In the genomic region with DNA sequence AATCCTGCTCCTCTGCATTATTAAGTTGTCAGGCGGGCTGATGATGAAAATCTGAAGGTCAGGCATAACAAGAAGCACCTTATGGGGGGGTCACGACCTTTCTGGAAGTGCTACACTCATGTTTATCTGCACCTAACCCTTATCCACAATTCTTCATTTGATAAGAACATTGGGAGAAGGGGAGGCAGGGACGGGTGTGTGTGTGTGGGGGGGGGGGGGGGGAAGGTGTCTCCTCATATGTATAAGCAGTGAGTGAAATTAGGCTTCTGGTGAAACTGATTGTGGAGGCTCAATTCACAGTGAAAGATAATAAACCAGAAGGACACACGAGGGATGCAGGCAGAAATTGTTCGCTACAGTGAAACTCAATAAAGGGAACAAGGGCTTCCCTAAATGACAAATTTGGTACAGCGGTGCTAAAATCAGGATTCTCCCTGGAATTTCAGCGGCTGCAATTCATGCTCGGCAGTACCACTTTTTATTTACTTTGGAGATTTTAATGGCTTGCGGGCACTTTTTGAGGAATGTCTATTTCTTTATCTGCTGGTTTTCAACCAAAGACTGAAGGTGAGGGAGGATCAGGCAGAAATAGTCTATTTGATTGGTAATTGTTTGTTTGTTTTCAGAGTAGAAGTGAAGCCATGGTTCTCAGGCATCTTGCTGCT, we compare ENCODE assay signal across 8 mouse cellular contexts.
A peak's percentile ranks its signal among the peaks of the same experiment; 100 is the strongest.
DNase-seq lines count a peak whose midpoint lies in the region; ATAC-seq and TF ChIP-seq lines count a peak whose summit lies in the region.

No protein-coding gene starts in this region.

- H3K27ac ChIP-seq in cerebellum, adult 2 months (ENCODE audit: insufficient read depth, low read length) = no peak overlapping the region
- H3K27ac ChIP-seq in lung, postnatal 0 days (ENCODE audit: low read length) = no peak overlapping the region
- H3K27ac ChIP-seq in liver, embryonic 12.5 days = no peak overlapping the region
- no peak overlapping the region for H3K27ac ChIP-seq in stomach, embryonic 15.5 days

- no peak for TF ChIP-seq EP300 in lung, postnatal 0 days (IDR thresholded peaks at IDR 0.05)

- no peak for ATAC-seq in lung, postnatal 0 days
- ATAC-seq in liver, embryonic 12.5 days = no peak
- no peak for ATAC-seq in stomach, embryonic 15.5 days (ENCODE audit: insufficient read depth, low FRiP score, low read depth)

- H3K36me3 ChIP-seq in lung, postnatal 0 days (ENCODE audit: insufficient read depth, low read length) = no peaks in the 10 kb centered on the region
- H3K36me3 ChIP-seq in liver, embryonic 12.5 days = no peaks in the 10 kb centered on the region
- H3K36me3 ChIP-seq in stomach, embryonic 15.5 days = no peaks in the 10 kb centered on the region

- H3K4me1 ChIP-seq in cerebellum, adult 2 months (ENCODE audit: control insufficient read depth, insufficient read depth, low read length) = no peaks in the 10 kb centered on the region
- H3K4me1 ChIP-seq in lung, postnatal 0 days (ENCODE audit: insufficient read depth, low read depth, low read length) = peaks cover 5% of the 10 kb centered on the region; the same call in 1 of the 2 replicates
- H3K4me1 ChIP-seq in liver, embryonic 12.5 days = no peaks in the 10 kb centered on the region
- H3K4me1 ChIP-seq in stomach, embryonic 15.5 days = peaks cover 14% of the 10 kb centered on the region

- H3K27me3 ChIP-seq in cerebellum, adult 2 months (ENCODE audit: control insufficient read depth, insufficient read depth, low read length) = no peaks in the 10 kb centered on the region
- no peaks in the 10 kb centered on the region for H3K27me3 ChIP-seq in lung, postnatal 0 days (replicated peaks; ENCODE audit: insufficient read depth, low read length)
- H3K27me3 ChIP-seq in liver, embryonic 12.5 days (replicated peaks) = no peaks in the 10 kb centered on the region; the same call in 1 of the 2 replicates
- no peaks in the 10 kb centered on the region for H3K27me3 ChIP-seq in stomach, embryonic 15.5 days (replicated peaks)

- DNase-seq in cerebellum, adult 2 months = no peak
- DNase-seq in cerebellum, postnatal 10 days = no peak
- no peak for DNase-seq in lung, postnatal 0 days (ENCODE audit: low spot score)
- DNase-seq in lung, postnatal 14 days = no peak
- DNase-seq in urinary bladder, adult 18-20 months (ENCODE audit: low spot score in 2 of 2) = no peak
- no peak for DNase-seq in urinary bladder, postnatal 25 days (ENCODE audit: low spot score)

- H3K9ac ChIP-seq in lung, postnatal 0 days (replicated peaks; ENCODE audit: low read depth) = 0 out of 2 replicates have a peak overlapping the region, but pooled peaks have one; percentile 29
- no peak overlapping the region for H3K9ac ChIP-seq in liver, embryonic 12.5 days
- H3K9ac ChIP-seq in stomach, embryonic 15.5 days = no peak overlapping the region

- TF ChIP-seq POLR2A in cerebellum, adult 2 months (IDR thresholded peaks at IDR 0.05; ENCODE audit: borderline replicate concordance, insufficient read depth, low read length) = no peak

- H3K4me2 ChIP-seq in lung, postnatal 0 days (replicated peaks; ENCODE audit: low read depth, low read length) = peak overlapping the region; percentile 58
- H3K4me2 ChIP-seq in liver, embryonic 12.5 days = peak overlapping the region; percentile 37
- peak overlapping the region; percentile 61 for H3K4me2 ChIP-seq in stomach, embryonic 15.5 days

- TF ChIP-seq CTCF in cerebellum, adult 2 months (IDR thresholded peaks at IDR 0.05; ENCODE audit: borderline replicate concordance, insufficient read depth, low read depth, low read length) = no peak
- TF ChIP-seq CTCF in lung, postnatal 0 days (IDR thresholded peaks at IDR 0.05) = no peak

- H3K4me3 ChIP-seq in cerebellum, adult 2 months (replicated peaks; ENCODE audit: insufficient read depth, low read depth, low read length) = peak overlapping the region; percentile 46
- H3K4me3 ChIP-seq in lung, postnatal 0 days (ENCODE audit: low read depth, low read length) = peak overlapping the region; percentile 8; the same call in 1 of the 2 replicates
- H3K4me3 ChIP-seq in liver, embryonic 12.5 days = no peak overlapping the region
- peak overlapping the region; percentile 26 for H3K4me3 ChIP-seq in stomach, embryonic 15.5 days (replicated peaks)

- 63% methylated on average over 9 of the region's 9 CpGs for WGBS in cerebellum, adult 2 months
- WGBS in lung, postnatal 0 days = 6% methylated on average over 9 of the region's 9 CpGs
- WGBS in liver, embryonic 12.5 days (ENCODE audit: insufficient replicate concordance) = 28% methylated on average over 9 of the region's 9 CpGs
- 9% methylated on average over 9 of the region's 9 CpGs for WGBS in stomach, embryonic 15.5 days

- no peaks in the 10 kb centered on the region for H3K9me3 ChIP-seq in lung, postnatal 0 days (ENCODE audit: low read length)
- H3K9me3 ChIP-seq in liver, embryonic 12.5 days (replicated peaks) = no peaks in the 10 kb centered on the region
- H3K9me3 ChIP-seq in stomach, embryonic 15.5 days = no peaks in the 10 kb centered on the region
